Mouse (Mus musculus) left cerebral cortex, adult 2 months (tissue): ENCODE results near the gene Skil. TPM values are rescaled to one million over a fixed set of nuclear protein-coding genes. Genes with fewer than 3 reads are reported as not detected.

Source experiments
- DNase-seq, 2 experiments: peaks; one replicate each; pipeline ENCODE4 v3.0.0; 2021 to 2022; ENCODE audit warnings: low spot score in 2 of 2, mixed read lengths in 1 of 2; ENCODE audit errors: extremely low spot score in 1 of 2
- H3K27ac ChIP-seq: fragments of 200-600 bp; 2 replicates; pipeline ENCODE4 v1.8.1; 2022
- H3K4me3 ChIP-seq: fragments of 200-600 bp; 2 replicates; pipeline ENCODE4 v1.8.1; 2022
- CTCF ChIP-seq: fragments of 200-600 bp; IDR thresholded peaks from 2 replicates; pipeline ENCODE4 v1.8.1; 2022; ENCODE audit warnings: antibody characterized with exemption, mild to moderate bottlenecking, moderate library complexity
- intact Hi-C: fragments of 180-260 bp; cut with DNase I; formaldehyde crosslinking; loops from one replicate; pipeline ENCODE4 v1.15.1; 2025
- total RNA-seq, 2 experiments: library from RNA; stranded (reverse); gene quantifications; 2 replicates each; pipeline ENCODE4 v1.2.3; 2021

Skil gene
- total RNA-seq, 2 experiments from 2014 or later: 65.8 to 68.1 TPM

DNA sequence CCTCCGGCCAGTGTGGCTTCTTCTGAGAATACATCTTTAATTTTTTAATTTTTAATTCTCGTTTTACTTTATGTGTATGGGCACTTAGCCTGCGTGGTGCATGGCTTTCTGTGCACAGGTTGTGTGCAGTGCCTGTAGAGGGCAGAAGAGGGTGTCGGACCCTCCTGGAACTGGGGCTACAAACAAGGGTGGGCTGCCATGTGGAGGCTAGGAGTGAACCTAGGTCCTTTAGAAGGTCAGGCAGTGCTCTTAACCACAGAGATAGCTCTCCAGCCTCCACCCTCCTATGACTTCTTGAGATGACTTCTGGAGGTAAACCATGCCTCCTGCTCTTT is 33.1 kb upstream of the Skil start:
- Histone ChIP-seq H3K27ac (no peak overlapping the region), H3K4me3 (no peak overlapping the region)
- no peak for DNase-seq
- intact Hi-C loops: no loop called here
- peak; percentile 6 for TF ChIP-seq CTCF

- no peak overlapping the region for H3K27ac ChIP-seq
- DNase-seq: no peak
- H3K4me3 ChIP-seq: no peak overlapping the region
- intact Hi-C loops: no loop called here
- TF ChIP-seq CTCF: no peak
Observed at GRCm38 (mm10) chr3:31062325-31062724, 32.5 kb upstream of the Skil start.

DNA sequence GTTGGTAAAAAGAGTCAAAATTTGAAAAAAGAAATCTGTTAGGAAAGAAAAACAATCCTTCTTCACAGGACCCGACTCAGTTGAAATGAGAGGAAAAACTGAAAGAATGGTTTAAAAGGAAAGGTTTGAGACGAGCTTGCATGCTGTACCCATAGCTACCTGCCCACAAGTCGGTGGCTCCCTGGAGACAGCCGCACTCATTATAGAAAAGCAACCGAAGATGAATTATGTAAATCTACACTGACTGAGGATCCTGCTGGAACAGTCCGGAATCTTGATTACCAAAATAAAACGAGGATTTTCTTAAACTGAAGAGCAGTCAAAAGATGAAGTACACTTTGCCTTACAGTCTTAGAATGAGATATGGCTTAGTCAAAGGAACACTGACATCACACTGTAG is 26.4 kb upstream of the Skil start:
- intact Hi-C loops: loop anchor here (2.0 kb wide), 1 partner anchor 26 kb away; the partner anchor contains the start of gene Skil
- no peak; the same call in 1 of the 2 replicates for TF ChIP-seq CTCF
- no peak for DNase-seq
- Histone ChIP-seq H3K27ac (peak overlapping the region; percentile 57; the same call in 1 of the 2 replicates), H3K4me3 (no peak overlapping the region)

DNA sequence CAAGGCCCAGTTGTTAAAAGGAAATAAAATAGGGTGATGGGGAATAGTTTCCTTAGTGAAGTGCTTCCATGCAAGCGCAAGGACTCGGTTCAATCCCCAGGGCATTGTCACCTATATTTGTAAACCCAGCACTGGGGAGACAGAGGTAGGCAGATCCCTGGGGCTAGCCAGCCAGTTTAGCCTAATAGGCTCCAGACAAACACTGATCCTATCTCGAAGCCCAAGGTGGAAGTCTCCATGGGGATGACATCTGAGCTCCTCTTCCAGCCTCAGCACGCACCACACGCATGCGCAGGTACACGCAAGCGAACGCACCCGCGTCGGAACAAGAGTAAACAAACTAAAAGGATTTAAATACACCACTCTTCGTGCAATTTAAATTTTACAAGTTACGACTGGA is 23.1 kb upstream of the Skil start:
- no peak overlapping the region for H3K27ac ChIP-seq
- no peak for TF ChIP-seq CTCF
- DNase-seq: no peak
- no peak overlapping the region for H3K4me3 ChIP-seq
- intact Hi-C loops: no loop called here

GRCm38 (mm10) chr3:31075808-31076207 is 19.1 kb upstream of the Skil start:
- intact Hi-C loops: no loop called here
- DNase-seq: no peak
- no peak for TF ChIP-seq CTCF
- Histone ChIP-seq H3K27ac (no peak overlapping the region), H3K4me3 (no peak overlapping the region)

DNA sequence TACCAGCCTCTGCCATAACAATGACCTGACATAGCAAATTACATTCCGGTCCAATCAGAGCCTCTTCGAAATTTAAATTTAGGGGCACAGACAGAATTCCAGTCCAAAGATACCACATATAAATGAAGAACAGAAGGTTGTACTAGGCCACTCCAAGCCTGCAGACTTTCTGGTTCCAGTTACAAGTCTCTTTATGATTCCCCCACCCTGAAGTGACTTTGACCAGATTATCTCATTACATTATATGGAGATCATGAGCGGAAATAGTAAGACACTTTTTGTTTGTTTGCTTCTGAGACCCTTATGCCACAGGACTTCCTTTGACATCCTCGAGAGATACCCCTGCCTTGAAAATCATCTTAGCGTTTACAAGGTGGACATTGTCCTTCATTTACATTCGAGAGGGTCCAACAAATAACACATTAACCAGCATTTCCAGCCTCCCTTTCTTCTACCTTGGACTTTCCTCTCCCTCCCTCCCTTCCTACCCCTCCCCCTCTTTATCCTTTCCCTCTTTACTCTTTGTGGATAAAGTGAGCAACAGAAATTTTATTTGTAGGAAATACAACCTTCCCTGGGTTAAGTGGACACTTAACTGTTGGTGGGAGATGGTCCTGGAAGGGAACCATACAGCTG is 17.7 kb upstream of the Skil start:
- no peak overlapping the region for H3K4me3 ChIP-seq
- intact Hi-C loops: no loop called here
- no peak for DNase-seq

GRCm38 (mm10) chr3:31079450-31079849 is 15.4 kb upstream of the Skil start:
- intact Hi-C loops: no loop called here
- Histone ChIP-seq H3K4me3 (no peak overlapping the region), H3K27ac (no peak overlapping the region)
- TF ChIP-seq CTCF: no peak
- no peak for DNase-seq

More for the DNA sequence above, 17.7 kb upstream of the Skil start:
- no peak for TF ChIP-seq CTCF
- H3K27ac ChIP-seq: no peak overlapping the region

DNA sequence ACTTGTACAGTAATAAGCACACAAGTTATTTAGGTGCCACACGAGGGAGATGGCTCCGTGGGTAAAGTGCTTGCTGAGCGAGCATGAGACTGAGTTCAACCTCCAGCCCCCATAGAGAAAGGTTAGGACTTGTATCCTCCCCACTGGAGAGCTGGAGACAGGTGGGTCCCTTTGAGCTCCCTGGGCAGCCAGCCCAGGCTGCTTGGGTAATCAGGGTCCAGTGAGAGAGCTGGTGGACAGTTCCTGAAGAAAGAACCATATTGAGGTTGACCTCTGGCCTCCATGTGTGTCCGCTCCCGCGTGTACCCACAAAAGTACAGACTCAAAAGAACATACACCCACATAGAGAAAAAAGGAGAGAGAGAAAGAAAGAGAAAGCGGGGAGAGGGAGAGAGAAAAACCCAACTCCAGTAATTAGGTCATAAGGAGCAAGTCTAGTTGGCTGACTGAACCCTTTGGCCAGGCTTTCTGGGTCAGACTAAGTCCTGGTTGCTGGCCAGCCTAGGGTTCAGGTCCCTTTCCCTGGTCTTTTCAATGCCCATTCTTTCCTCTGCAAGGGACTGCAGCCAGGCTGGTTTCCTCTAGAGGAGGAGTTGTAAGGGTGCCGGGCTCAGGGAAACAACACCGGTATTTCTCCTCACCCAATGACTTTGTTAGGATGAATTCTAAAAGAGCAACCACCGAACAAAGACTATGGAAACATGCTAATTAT is 13.9 kb upstream of the Skil start:
- no peak overlapping the region for H3K27ac ChIP-seq
- no peak for TF ChIP-seq CTCF
- no peak for DNase-seq
- intact Hi-C loops: no loop called here
- no peak overlapping the region for H3K4me3 ChIP-seq

GRCm38 (mm10) chr3:31082838-31083506 is 11.9 kb upstream of the Skil start:
- no peak overlapping the region for H3K4me3 ChIP-seq
- no peak for TF ChIP-seq CTCF
- DNase-seq: no peak
- H3K27ac ChIP-seq: no peak overlapping the region
- intact Hi-C loops: no loop called here

GRCm38 (mm10) chr3:31083507-31084245 is 11.2 kb upstream of the Skil start:
- Histone ChIP-seq H3K27ac (no peak overlapping the region), H3K4me3 (no peak overlapping the region)
- no peak for DNase-seq
- intact Hi-C loops: no loop called here
- no peak for TF ChIP-seq CTCF

DNA sequence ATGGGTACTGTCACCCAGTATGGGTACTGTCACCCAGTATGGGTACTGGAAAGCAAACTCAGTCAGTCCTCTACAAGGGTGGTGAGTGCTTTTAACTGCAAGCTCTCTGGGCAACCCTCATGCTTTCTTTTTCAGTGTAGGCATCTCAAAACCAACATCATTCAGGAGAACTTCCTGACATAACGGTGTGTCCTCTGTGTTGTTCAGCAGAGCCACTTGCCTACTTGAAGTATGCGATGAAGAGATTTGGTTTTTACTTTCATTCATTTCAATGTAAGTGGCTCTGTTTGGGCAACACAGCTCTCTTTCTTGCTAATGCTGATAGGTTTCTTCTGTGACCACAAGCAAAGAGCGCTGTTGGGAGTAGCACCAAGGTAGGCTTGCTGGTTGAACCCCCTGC is 9.9 kb upstream of the Skil start:
- TF ChIP-seq CTCF: no peak
- intact Hi-C loops: no loop called here

More for the DNA sequence above, 9.9 kb upstream of the Skil start:
- no peak overlapping the region for H3K4me3 ChIP-seq
- no peak overlapping the region for H3K27ac ChIP-seq
- no peak for DNase-seq
